Mouse (Mus musculus): Measurements from ENCODE around the gene Carmil1.

DNA sequence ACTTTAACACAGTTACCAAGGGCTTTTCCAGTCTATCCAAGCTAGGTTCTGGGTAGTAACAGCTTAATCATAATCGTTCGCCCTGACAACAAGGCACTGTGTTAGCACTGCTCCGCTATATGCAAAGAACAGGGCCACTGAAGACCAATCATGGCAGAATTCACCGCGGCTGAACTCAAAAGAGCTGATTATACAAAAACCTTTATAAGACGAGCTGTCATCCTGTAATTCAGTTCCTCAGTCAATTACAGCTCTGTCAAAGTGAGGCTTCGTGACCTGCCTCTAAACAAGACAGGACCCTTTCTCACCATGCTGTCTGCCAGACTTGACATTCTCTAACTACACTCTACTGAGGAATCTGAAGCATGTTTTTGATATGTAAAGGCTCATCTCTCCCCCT lies 170.3 kb downstream of the Carmil1 start:
- no peak for TF ChIP-seq POLR2A (IDR thresholded peaks at IDR 0.05; ENCODE audit: insufficient read length, low read depth)
- no peak for TF ChIP-seq MAX (IDR thresholded peaks at IDR 0.05; ENCODE audit: low read depth)
- no peak for TF ChIP-seq CEBPB (IDR thresholded peaks at IDR 0.05; ENCODE audit: insufficient read depth, poor library complexity, severe bottlenecking)
- no peak for TF ChIP-seq TCF12 (IDR thresholded peaks at IDR 0.05; ENCODE audit: insufficient read depth, poor library complexity, severe bottlenecking)
- no peak for TF ChIP-seq SRF (IDR thresholded peaks at IDR 0.05; ENCODE audit: control insufficient read depth, insufficient read length, low read depth)
- no peak for TF ChIP-seq TCF3 (IDR thresholded peaks at IDR 0.05; ENCODE audit: insufficient read length, low read depth)
- no peak for TF ChIP-seq MYOD1 (IDR thresholded peaks at IDR 0.05; ENCODE audit: control insufficient read depth in 1 of 3, insufficient read length in 2 of 3, low read depth in 2 of 3)
- TF ChIP-seq USF1 (IDR thresholded peaks at IDR 0.05; ENCODE audit: low read depth) = no peak
- no peak for TF ChIP-seq E2F4 (IDR thresholded peaks at IDR 0.05; ENCODE audit: insufficient read depth)
- TF ChIP-seq REST (IDR thresholded peaks at IDR 0.05; ENCODE audit: insufficient read depth, insufficient read length) = no peak
- no peak for TF ChIP-seq POLR2AphosphoS2 (IDR thresholded peaks at IDR 0.05; ENCODE audit: insufficient read length, low read depth)
- TF ChIP-seq MYOG (IDR thresholded peaks at IDR 0.05; ENCODE audit: control insufficient read depth in 1 of 3, insufficient read depth in 1 of 3, insufficient read length in 2 of 3, low read depth in 2 of 3) = no peak

Data from myocyte (in vitro differentiated cells).